Mouse (Mus musculus) heart, adult 2 months (tissue): ENCODE data around the gene Adam19. TPM values are rescaled to one million over a fixed set of nuclear protein-coding genes. Genes with fewer than 3 reads are reported as not detected.

ENCODE experiments used
- DNase-seq, 2 experiments: peaks; one replicate each; pipeline ENCODE4 v3.0.0; 2021
- H3K27ac ChIP-seq: fragments of 200-600 bp; 2 replicates; pipeline ENCODE4 v1.8.1; 2022
- H3K27me3 ChIP-seq: fragments of 200-500 bp; 2 replicates; pipeline ENCODE4 v1.6.1; 2012; ENCODE audit warnings: mild to moderate bottlenecking, low read length, inconsistent platforms, mixed read lengths; ENCODE audit not compliant: control insufficient read depth, insufficient read depth
- H3K36me3 ChIP-seq: fragments of 200-500 bp; 2 replicates; pipeline ENCODE4 v1.6.1; 2012; ENCODE audit warnings: low read length, inconsistent platforms; ENCODE audit not compliant: control insufficient read depth, insufficient read depth
- H3K4me1 ChIP-seq: fragments of 200-500 bp; 2 replicates; pipeline ENCODE4 v1.6.1; 2011; ENCODE audit warnings: low read length; ENCODE audit not compliant: control insufficient read depth, insufficient read depth
- H3K4me3 ChIP-seq: fragments of 200-600 bp; 2 replicates; pipeline ENCODE4 v1.8.1; 2022
- H3K79me2 ChIP-seq: fragments of 200-500 bp; replicated peaks from 2 replicates; pipeline ENCODE4 v1.6.1; 2012; ENCODE audit warnings: mild to moderate bottlenecking, inconsistent platforms, low read length, moderate library complexity, mixed read lengths; ENCODE audit not compliant: control insufficient read depth, insufficient read depth
- H3K9ac ChIP-seq: fragments of 200-500 bp; 2 replicates; pipeline ENCODE4 v1.6.1; 2012; ENCODE audit warnings: low read depth, mild to moderate bottlenecking, control low read depth, inconsistent platforms, low read length, mixed read lengths
- CTCF ChIP-seq: fragments of 200-600 bp; IDR thresholded peaks from 2 replicates; pipeline ENCODE4 v1.8.1; 2022; ENCODE audit warnings: antibody characterized with exemption, mild to moderate bottlenecking, moderate library complexity
- EP300 ChIP-seq: fragments of 200-500 bp; IDR thresholded peaks from 2 replicates; pipeline ENCODE4 v1.6.1; 2011; ENCODE audit warnings: low read depth, low read length, control low read depth; ENCODE audit not compliant: insufficient read depth
- POLR2A ChIP-seq: fragments of 200-500 bp; IDR thresholded peaks from 2 replicates; pipeline ENCODE4 v1.6.1; 2011; ENCODE audit warnings: mild to moderate bottlenecking, low read depth, low read length, control low read depth; ENCODE audit not compliant: insufficient read depth
- WGBS: fragments of 180-500 bp; shearing (Covaris S2); methylation state at CpG from one replicate; pipeline ENCODE4 v1.1.7; 2018; 5-methylcytosine and 5-hydroxymethylcytosine counted together
- intact Hi-C: fragments of 180-260 bp; cut with DNase I; formaldehyde crosslinking; loops from one replicate; pipeline ENCODE4 v1.15.1; 2025
- polyA plus RNA-seq: library from polyadenylated mRNA; depleted of rRNA; stranded (reverse); fragments of >200 nt; gene quantifications from 2 replicates; pipeline ENCODE4 v1.2.3, GENCODE M21; 2012
- total RNA-seq, 2 experiments: library from RNA; stranded (reverse); gene quantifications; 2 replicates each; pipeline ENCODE4 v1.2.3; 2021

Gene Adam19
- total and polyA plus RNA-seq, 3 experiments = 17.7 to 63.9 (median 21.9) TPM

- Histone ChIP-seq H3K4me1 (peaks cover 40% of the 10 kb centered on the region), H3K9ac (peak overlapping the region; percentile 28; the same call in 1 of the 2 replicates), H3K27ac (peak overlapping the region; percentile 90), H3K79me2 (0 out of 2 replicates have a peak, but pooled peaks cover 2% of the 10 kb centered on the region), H3K36me3 (peaks cover 23% of the 10 kb centered on the region), H3K27me3 (no peaks in the 10 kb centered on the region), H3K4me3 (no peak overlapping the region)
- WGBS = 12% methylated on average over 9 of the region's 9 CpGs
- DNase-seq = peak; percentile 69 to 84
- intact Hi-C loops = loop anchor here (1.0 kb wide), 1 partner anchor 47 kb away; no protein-coding TSS in a partner anchor
- TF ChIP-seq POLR2A = 0 out of 2 replicates have a peak, but pooled peaks have one; percentile 15
- peak; percentile 59 for TF ChIP-seq CTCF
- peak; percentile 96 for TF ChIP-seq EP300
Observed at GRCm38 (mm10) chr11:46062993-46063731, 7.4 kb downstream of the Adam19 start.

GRCm38 (mm10) chr11:46064767-46065166 is 9.0 kb downstream of the Adam19 start:
- H3K79me2 ChIP-seq = 0 out of 2 replicates have a peak, but pooled peaks cover 1% of the 10 kb centered on the region

GRCm38 (mm10) chr11:46065201-46066011 is 9.6 kb downstream of the Adam19 start:
- H3K9ac ChIP-seq = no peak overlapping the region
- WGBS = 5% methylated on average over 20 of the region's 21 CpGs
- peaks cover 47% of the 10 kb centered on the region for H3K4me1 ChIP-seq

More at GRCm38 (mm10) chr11:46064767-46065166, 9.0 kb downstream of the Adam19 start:
- intact Hi-C loops = loop anchor here (1.0 kb wide), 1 partner anchor 58 kb away; no protein-coding TSS in a partner anchor
- 6% methylated on average over 8 of the region's 8 CpGs for WGBS
- Histone ChIP-seq H3K4me1 (peaks cover 46% of the 10 kb centered on the region), H3K27me3 (no peaks in the 10 kb centered on the region), H3K9ac (peak overlapping the region; percentile 21; the same call in 1 of the 2 replicates), H3K36me3 (peaks cover 24% of the 10 kb centered on the region), H3K27ac (peak overlapping the region; percentile 90), H3K4me3 (peak overlapping the region; percentile 13; the same call in 1 of the 2 replicates)
- peak; percentile 66 to 67 for DNase-seq
- TF ChIP-seq CTCF = no peak
- TF ChIP-seq EP300 = no peak
- no peak for TF ChIP-seq POLR2A

GRCm38 (mm10) chr11:46067371-46068060 is 11.7 kb downstream of the Adam19 start:
- no peak overlapping the region for H3K4me3 ChIP-seq
- intact Hi-C loops = loop anchor here (2.0 kb wide), 1 partner anchor 17 kb away; no protein-coding TSS in a partner anchor
- H3K9ac ChIP-seq = no peak overlapping the region
- peaks cover 48% of the 10 kb centered on the region for H3K4me1 ChIP-seq
- H3K79me2 ChIP-seq = peaks cover 4% of the 10 kb centered on the region; the same call in 1 of the 2 replicates
- no peak for DNase-seq
- TF ChIP-seq CTCF (no peak), POLR2A (no peak), EP300 (no peak)
- peak overlapping the region; percentile 90 for H3K27ac ChIP-seq
- no peaks in the 10 kb centered on the region for H3K27me3 ChIP-seq
- H3K36me3 ChIP-seq = peaks cover 23% of the 10 kb centered on the region
- WGBS = 82% methylated on average over 10 of the region's 10 CpGs

More at GRCm38 (mm10) chr11:46065201-46066011, 9.6 kb downstream of the Adam19 start:
- peak; percentile 77 to 87 for DNase-seq
- Histone ChIP-seq H3K79me2 (no peaks in the 10 kb centered on the region), H3K27me3 (no peaks in the 10 kb centered on the region), H3K27ac (peak overlapping the region; percentile 90), H3K4me3 (no peak overlapping the region; the same call in 1 of the 2 replicates), H3K36me3 (peaks cover 30% of the 10 kb centered on the region)
- TF ChIP-seq CTCF (no peak), EP300 (peak; percentile 78)
- intact Hi-C loops = loop anchor here (1.0 kb wide), 1 partner anchor 57 kb away; no protein-coding TSS in a partner anchor

- Histone ChIP-seq H3K79me2 (peaks cover 4% of the 10 kb centered on the region; the same call in 1 of the 2 replicates), H3K4me3 (peak overlapping the region; percentile 32), H3K4me1 (peaks cover 49% of the 10 kb centered on the region), H3K36me3 (peaks cover 34% of the 10 kb centered on the region), H3K9ac (peak overlapping the region; percentile 36), H3K27ac (peak overlapping the region; percentile 99), H3K27me3 (no peaks in the 10 kb centered on the region)
- no peak for TF ChIP-seq CTCF
- TF ChIP-seq POLR2A = 0 out of 2 replicates have a peak, but pooled peaks have one; percentile 43
- peak; percentile 65 for TF ChIP-seq EP300
- 3% methylated on average over 12 of the region's 12 CpGs for WGBS
- intact Hi-C loops = loop anchor here (2.0 kb wide), 1 partner anchor 16 kb away; no protein-coding TSS in a partner anchor
- peak; percentile 71 to 81 for DNase-seq
Observed at GRCm38 (mm10) chr11:46068756-46069407, 13.1 kb downstream of the Adam19 start.
